Mouse (Mus musculus): ENCODE measurements around the gene 1700001P01Rik. TPM values are rescaled to one million over a fixed set of nuclear protein-coding genes. Genes with fewer than 3 reads are reported as not detected.

The 1700001P01Rik gene
- total RNA-seq, 1 experiment from 2014 or later: not detected

DNA sequence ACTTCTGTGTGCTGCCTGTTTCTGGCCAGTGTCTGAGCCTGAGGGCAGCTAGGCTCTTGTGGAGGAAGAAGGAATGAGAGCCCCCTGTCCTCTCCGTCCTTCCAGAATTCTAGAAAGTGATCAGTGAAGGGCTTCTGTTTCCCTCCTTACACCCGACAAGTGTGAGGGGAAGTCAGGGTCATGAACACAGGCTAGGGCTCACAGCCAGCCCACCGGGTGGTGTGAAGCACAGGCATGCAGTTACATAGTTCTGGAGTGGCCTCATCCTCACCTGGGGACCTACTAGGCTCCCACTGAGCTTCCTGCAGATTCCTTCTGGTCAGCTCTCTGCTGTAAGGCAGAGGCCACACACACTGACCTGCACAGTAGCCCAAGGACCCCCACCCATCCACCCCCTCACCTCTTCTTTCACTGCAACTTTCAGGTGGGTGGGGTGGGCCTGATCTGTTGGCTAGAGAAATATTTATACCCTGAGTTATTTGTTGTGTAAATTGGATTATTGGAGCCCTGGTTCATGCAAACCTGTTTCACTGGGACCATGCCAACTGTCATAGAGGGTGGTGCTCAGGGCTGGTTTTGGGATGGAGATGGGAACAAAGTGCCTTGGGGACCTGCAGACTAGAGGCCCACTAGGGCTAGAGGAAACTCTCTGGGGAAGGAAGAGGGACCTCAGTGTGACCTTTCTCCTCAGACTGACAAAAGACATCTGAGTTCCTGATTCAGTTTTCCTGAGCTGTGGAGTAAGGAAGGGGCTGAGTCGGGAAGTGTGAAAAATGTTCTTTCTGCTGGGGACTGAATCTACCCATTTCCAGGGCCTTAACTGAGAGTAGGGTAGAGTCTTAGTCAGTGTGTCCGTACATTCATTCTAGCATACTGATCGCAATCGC lies 33.8 kb upstream of the 1700001P01Rik start:
- no peak for DNase-seq

DNA sequence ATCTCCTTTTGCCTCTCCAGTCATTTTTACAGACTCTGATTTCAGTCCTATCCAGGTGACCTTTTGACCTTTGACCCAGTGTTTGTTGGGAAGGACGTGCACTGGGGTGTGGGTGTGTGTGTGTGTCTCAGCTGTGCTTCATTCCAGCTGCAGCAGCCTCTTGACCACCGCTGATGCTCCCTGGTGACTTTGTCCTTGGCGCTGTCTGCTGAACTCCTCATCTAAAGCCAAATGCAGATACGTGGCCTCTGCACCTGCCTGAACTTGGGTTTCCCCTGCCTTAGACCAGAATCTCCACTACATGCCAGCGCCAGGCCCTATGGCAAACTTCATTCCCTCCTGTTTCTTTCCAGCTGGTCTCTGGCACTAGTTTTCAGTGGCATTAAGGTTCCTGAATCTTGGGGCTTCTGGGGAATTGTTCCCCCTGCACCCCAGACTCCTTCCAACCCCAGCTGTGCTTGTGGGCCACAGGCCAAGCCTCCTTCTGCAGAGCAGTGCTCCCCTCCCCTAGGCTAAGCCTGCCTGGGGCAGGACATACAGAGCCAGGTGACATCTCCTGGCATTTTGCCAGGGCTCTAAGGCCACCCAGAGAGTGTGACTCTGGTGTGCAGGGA lies 33.0 kb upstream of the 1700001P01Rik start:
- DNase-seq: no peak

DNA sequence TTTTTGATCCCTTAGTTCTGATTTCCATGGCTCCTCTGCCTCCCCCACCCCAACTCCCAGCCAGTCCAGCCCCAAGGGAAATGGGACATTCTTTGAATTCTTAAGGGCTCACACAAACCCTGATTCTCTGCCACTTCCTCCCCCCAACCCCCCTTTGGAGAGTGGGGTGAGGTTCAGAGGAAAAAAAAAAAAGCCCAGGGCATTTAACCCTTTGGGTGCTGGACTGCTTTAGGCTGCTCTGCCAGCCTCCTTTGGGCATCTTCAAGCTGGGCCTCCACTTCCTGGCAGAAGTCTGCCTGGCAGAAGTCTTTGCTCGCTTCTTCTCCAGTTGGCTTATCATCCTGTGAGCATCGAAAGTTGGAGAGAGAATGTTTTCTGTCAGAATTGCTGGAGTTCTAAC lies 32.4 kb upstream of the 1700001P01Rik start:
- no peak for DNase-seq

DNA sequence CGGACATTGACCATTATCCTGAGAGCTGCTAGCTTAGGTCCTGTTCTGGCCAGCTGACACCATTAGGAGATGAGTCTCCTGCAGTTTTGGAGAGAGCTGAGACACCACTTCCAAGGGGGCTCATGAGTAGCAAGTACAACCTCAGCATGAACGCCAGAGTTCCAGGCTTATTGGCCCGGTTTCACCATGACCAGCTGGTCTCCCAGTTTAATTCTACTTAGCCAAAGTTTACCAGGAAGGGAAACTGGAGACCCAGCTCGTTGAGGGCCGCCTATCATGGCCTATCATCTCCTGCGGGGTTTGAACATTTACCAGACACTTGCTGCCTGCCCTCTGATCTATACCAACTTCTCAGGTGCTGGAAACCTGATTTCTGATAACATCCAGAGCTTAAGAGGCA lies 31.9 kb upstream of the 1700001P01Rik start:
- no peak for DNase-seq

DNA sequence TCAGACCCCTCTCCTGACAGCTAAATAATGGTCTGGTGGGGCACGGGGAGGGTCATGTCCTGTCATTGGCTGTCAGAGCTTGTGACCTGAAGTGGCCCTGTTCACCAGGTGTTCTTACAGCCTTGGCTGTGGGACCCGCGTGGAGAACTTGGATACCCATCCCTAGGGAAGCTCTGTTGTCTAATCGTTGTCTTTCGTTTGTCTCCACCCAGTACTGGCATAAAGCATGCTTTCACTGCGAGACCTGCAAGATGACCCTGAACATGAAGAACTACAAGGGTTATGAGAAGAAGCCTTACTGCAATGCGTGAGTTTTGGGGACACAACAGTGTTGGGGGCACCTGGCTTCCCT lies 30.9 kb upstream of the 1700001P01Rik start:
- no peak for DNase-seq

DNA sequence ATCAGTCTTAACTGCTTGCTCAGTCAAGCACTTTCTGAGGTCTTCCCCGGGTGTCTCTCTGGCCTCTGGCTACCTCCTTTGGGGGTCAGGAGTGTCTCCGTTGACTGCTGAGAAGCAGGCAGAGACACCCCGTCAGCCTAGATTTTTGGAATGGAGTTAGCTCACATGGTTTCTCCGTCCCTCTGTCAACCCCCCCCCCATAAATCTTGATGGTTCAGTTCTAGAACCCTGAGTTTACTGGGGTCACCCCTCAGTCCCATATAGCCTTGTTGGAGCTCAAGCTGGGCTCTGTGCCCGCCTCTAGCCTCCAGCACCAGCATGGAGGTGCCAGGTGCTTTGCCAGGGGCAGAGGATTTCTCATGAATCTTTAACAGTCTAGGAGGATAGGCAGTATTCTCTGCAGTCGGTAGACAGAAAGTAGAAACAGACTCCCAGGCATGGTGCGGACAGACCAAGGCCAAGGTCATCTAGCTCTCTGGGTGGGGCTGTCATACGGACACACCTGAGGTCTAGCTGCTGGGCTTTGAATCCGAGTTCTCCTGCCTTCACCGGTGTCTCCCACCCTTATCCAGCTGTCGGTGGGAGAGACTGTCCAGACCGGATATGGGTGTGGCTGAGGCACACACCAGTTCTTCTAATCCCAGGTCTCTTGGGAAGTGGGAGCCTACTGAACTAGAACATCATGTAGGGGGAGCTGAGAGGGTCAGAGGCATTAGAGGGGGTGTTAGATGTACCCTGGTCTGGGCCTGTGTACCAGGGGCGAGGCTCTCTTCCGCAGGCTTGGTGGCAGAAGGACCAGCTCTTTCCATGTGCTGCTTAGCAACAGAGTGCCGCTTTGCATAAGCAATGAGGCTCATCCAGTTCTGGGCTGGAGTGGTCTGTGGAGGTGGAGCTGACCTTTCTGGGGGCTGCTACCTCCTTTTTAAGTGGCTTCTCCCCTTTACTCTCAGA lies 30.2 kb upstream of the 1700001P01Rik start:
- DNase-seq: no peak

DNA sequence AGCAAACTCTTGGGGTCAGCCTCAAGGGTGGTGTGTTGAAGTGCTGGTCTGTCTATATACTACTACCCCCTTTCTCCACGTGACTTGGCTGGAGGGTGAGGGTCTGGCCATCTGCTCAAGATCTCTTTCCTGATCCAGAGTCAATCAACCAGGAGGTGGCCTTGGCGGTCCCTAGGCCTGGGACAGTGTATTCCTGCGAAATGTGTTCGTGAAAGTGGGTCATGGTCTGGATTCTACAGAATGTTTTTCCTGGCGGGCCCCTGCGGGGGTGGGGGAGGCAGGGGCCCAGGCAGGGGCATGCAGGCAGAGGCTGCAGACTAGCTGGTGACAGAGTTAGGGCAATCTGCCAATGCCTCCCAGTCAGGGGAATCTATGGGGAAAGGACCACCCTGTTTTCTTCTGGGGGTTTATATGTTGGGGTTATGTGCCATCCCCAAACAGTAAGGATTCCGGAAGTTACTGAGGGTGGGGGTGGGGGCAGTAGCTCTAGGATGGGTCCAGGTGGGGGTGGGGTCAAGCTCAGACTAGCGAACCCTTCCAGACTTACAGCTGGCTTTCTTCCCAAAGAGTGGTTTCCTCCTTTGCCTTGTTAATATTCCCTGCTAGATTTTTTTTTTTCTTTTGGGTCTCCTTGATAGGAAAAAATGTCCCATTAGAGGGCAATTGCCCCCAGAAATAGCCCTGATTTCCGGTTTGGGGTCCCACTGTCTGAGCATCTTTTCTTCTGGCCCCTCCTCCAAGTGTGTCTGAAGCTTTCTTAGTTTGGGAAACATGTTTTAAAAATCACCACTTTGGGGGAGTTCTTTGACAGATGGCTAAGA lies 29.3 kb upstream of the 1700001P01Rik start:
- DNase-seq: peak; percentile 52

DNA sequence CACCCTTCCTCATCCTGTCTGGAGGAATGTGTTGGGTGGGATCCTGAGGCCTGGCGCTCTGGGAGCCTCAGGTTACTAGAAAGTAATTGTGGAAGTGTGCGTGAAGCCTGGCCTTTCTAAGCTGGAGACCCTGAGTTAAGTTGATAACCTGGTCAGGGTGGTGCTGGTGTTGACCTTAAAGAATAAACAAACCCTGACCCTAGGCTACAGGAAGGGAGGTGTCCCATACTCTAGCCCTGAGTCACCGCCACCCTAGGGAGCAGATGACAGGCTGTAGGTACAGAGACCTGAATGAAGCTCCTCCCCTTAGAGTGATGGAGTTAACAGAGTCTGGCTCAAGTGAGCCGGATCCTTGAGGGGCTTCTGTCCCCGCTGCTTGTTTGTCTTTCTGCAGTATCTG lies 28.1 kb upstream of the 1700001P01Rik start:
- no peak for DNase-seq

DNA sequence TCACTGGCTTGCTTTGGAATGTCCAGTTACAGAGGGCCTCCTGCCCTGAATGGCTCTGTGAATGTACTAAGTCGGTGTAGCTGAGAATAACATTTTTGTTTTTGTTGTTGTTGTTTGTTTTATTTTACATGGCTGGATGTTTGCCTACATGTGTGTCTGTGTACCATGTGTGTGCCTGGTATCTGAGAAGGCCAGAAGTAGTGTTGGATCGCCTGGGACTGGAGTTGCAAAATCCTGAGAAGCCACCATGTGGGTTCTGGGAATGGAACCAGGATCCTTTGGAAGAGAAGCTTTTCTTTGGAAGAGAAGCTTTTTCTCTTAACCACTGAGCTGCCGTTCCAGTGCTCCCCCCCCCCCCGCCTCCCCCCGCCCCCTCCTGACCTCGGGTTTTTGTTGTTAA lies 26.8 kb upstream of the 1700001P01Rik start:
- no peak for DNase-seq

DNA sequence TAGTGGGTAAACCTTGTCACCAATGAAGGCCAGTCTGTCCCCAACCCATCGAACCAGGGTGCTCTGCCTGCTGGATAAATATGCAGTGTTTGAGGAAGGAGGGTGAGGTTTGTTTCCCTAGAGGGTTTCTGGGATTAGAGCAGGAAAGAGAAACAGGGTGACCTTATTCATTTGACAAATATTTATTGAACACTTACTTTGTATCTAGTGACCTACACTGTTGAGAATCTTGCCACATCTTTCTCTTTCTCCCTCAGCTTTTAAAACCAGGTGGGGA lies 26.4 kb upstream of the 1700001P01Rik start:
- DNase-seq: no peak

DNA sequence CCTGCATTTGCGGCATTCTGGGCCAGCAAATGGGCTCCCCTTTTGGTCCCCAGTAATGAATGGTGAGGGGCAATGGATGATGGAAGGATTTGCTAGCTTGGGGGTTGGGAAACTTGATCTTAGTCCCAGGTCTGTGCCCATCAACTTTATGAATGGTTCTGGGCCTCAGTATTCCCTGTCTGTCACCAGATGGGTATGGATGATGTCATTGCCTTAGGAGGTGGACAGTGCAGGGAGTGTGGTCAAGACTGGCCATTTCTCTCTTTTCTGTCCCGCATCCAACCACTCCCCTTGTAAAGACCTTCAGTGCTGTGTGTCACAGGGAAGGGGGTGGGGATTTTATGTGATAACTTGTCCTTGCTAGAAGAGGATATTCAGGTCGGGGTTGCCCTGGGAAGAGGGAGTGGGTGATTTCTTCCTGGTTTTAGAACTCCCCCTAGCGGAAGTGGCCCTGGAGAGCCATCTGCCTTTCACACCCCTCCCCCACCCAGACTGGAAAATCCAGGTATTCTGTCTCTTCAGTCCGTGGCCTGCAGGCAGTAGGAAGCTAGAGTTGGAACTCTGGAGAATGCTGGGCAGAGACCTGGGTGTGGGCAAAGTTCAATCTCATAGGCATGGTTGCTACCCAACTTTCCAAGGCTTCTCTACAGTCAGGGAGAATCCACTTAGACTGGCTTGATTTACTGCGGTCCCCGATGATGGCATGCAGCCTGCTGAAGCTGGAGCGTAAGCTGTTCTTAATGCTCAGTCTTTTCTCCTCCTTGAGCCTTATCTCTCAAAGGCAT lies 25.9 kb upstream of the 1700001P01Rik start:
- peak; percentile 49 for DNase-seq

DNA sequence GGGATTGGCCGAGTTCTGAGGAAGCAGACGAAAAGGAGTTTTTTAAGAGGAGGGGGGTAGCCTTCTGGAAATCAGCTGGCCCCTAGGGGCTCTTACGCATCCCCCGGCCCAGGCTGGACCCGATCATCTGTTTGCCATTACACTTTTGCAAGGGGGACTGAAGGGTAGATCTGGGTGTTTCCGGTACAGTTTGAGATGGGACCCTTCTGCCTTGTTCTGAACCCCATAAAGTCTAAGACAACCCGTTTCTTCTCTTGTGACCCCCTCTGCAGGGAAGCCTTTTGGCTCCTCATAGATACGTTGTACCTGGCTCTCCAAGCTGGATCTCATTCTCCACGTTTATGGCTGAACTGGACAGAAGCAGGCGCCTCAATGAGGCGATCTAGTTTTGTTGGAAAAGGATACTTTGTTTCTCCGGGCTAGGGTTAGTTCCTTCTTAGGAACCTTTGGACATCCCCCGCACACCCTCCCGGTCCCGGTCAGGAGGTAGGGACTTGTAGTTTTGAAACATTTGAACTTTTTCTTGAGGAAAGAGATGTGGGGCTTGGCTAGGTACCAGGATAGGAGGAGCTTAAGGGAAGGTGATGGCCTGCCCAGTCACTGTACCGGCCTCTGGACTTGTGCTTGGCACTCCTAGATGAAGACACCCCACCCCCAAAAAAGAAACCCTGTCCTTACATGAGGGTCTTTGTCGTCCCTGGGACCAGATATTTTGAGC lies 25.1 kb upstream of the 1700001P01Rik start:
- DNase-seq: no peak

DNA sequence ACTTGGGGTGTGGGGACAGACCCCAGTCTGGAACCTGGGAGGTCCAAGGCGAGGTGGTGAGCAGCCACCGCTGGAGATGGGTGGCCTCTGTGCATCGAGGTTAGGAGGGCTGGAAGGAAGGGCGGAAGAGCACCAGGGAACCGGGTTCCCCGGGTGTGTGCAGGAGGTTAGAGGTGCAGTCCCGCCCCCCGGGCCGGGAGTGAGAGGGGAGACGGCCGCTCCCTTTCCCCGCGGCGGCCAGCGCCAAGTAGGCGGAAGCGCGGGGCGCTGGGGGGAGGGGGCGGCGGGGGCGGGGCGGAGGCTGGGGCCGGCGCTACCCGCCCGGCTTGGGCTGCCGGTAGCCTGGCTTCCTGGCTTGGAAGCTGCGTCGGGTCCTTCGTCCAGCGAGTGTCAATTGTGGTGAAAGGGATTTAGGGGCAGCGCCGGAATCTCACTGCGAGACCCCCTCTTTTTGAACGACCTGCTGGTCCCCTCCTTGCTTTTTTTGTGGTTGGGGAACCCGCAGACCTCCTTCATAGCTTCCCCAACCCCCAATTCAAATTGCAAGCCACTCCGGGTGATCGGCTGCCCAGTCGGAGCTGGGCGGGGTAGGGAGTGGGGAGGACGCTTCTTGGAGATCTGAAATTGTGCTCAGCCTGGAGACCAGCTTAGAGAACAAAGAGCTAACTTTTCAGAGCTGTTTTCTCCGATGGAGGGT lies 24.4 kb upstream of the 1700001P01Rik start:
- peak; percentile 84 for DNase-seq

DNA sequence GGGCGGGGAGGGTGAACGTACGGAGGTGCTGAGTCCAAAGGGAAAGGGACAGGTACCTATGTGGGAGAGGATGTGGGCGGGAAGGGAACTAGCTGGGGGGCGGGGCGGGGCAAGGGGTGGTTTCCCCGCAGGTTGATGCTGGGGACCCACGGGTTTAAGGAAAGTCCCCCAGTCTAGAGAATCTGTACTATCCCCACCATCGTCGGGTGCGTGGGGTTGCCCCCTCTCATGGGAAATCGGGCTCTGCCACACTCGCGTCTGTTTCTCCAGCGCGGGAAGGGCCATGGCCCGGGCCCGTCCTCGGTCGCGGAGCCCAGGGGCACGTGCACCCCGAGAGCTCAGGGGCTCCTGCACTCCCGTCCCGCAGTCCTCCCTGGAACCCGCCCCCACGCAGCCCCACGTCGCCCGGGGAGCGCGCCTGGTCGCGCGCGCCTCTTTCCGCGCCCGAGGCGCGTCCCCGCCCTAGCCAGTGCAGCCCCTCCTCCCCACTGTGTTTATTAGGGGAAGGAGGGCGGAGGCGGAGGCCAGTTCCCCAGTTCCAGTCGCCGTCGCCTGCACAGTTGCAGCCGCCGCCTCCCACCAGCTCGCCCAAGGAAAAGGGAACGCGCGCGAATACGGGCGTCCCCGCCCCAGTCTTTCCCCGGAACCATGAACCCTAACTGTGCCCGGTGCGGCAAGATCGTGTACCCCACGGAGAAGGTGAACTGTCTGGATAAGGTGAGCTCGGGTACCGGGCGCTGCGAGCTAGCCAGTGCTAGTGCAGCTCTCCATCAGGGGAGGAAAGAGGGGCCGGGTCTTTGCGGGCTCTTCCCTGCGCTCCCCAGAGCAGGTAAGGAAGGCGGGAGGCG lies 23.7 kb upstream of the 1700001P01Rik start:
- peak; percentile 89 for DNase-seq

DNA sequence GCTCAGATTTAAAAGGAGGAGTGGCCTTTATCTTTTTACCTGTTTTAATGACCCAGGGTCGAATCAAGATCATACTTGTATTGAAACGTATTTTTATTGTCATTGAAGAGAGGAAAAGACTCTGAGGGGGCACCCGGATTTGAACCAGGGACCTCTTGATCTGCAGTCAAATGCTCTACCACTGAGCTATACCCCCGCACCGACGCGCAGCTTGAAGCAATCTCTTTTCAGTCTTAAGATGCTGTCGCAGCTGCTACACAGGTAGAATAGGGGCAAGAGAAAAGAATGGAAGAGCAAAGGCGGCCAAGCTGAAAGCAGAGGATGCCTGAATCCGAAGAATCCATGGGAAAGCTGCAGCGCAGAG lies 23.0 kb upstream of the 1700001P01Rik start, which contains the start of gene Lasp1:
TSS of gene Lasp1 (plus strand) at position 219 of the 364 bp plus-strand sequence.
- peak; percentile 87 for DNase-seq

DNA sequence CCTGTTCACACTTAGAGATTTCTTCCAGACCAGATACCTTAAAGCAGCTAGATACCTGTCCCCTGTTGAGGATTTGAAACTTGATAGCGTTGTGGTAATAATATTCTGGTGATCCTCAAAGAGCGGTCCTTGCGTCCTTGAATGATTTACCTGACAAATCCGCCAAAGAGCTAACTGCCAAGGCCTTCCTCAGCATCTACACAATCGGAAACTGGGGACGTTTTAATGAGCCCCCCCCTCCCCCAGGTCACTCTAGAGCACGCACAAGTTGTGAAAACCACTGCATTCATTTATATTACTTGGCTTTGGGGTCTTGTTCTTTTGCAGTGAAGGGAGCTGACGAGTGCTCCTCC lies 22.3 kb upstream of the 1700001P01Rik start:
- DNase-seq: no peak

DNA sequence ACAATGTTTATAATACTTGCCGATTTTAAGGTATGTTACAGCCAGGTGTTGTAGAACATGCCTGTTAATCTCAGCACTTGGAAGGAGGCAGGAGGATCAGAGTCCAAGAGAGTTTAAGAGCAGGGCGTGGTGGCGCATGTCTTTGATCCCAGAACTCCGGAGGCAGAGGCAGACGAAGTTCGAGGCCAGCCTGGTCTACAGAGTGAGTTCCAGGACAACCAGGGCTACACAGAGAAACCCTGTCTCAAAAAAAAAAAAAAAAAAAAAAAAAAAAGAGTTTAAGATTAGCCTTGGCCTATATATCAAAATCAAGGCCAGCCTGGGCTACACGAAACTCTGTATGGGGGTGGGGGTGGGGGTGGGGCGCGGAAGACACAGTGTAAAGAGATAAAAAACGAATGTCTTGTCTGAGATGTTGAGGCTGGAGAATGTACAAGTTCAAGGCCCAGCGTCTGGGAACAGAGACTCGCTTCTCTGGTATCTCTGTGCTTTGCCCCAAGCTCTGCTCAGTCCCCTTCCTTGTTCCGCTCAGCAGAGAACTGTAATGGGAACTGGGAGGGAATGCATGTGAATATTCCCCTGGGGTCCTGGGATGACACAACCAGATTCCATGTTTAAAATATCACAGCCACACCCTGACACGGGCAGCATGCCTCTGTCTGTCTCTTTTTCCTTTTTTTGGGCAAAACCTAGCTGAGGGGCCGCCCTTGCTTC lies 21.8 kb upstream of the 1700001P01Rik start:
- no peak for DNase-seq

DNA sequence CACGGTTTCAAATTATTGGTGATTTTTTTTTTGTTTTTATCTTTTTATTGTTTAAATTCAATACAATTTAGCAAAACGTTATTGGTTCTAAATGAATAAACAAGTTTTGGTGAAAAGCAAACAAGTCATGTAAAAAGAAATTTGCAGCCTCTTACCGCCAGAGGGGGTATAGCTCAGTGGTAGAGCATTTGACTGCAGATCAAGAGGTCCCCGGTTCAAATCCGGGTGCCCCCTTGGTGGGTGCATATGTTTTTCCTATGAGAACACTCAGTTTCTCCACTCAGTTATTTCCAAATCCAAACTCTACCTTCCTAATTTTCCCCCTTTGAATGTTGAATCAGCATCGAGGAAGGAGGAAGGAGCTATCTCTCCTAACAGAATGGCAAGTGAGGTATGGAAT lies 21.2 kb upstream of the 1700001P01Rik start:
- peak; percentile 71 for DNase-seq

Measured in adrenal gland, postnatal 25 days (tissue).